Mouse (Mus musculus): ENCODE measurements around the gene 1810009A15Rik.

GRCm38 (mm10) chr19:8919000-8919399 lies 30.3 kb downstream of the 1810009A15Rik start:
- no peak for TF ChIP-seq ZNF384 (IDR thresholded peaks at IDR 0.05; ENCODE audit: low read depth, low read length)
- no peak for TF ChIP-seq ZC3H11A (IDR thresholded peaks at IDR 0.05; ENCODE audit: borderline replicate concordance, low read depth, low read length)
- no peak for TF ChIP-seq HCFC1 (IDR thresholded peaks at IDR 0.05; ENCODE audit: borderline replicate concordance, insufficient read depth, low read length)

Data from ES-E14 (cell line).